Mouse (Mus musculus) brain, embryonic 14.5 days (tissue): ENCODE measurements around the gene Eid3. TPM values are rescaled to one million over a fixed set of nuclear protein-coding genes. Genes with fewer than 3 reads are reported as not detected.

Source experiments
- DNase-seq: peaks from one replicate; pipeline ENCODE4 v3.0.0-alpha.2; 2011; ENCODE audit warnings: low read depth
- CTCF ChIP-seq: fragments of 200-500 bp; IDR thresholded peaks from 2 replicates; pipeline ENCODE4 v1.5.1; 2012; ENCODE audit warnings: inconsistent platforms, mild to moderate bottlenecking, moderate library complexity, borderline replicate concordance; ENCODE audit not compliant: insufficient read depth, insufficient read length; ENCODE audit errors: extremely low read depth
- POLR2A ChIP-seq: fragments of 200-500 bp; IDR thresholded peaks from 2 replicates; pipeline ENCODE4 v1.6.1; 2012; ENCODE audit warnings: mild to moderate bottlenecking, inconsistent platforms, borderline replicate concordance; ENCODE audit not compliant: poor library complexity, insufficient read depth, insufficient read length, severe bottlenecking; ENCODE audit errors: extremely low read depth
- polyA plus RNA-seq: library from polyadenylated mRNA; depleted of rRNA; stranded (reverse); fragments of >200 nt; gene quantifications from 2 replicates; pipeline ENCODE4 v1.2.3, GENCODE M21; 2012; rRNA removed

The Eid3 gene
- 0.57 and 1.2 TPM in 2 replicates for polyA plus RNA-seq

- no peak for DNase-seq
- no peak for TF ChIP-seq POLR2A
- TF ChIP-seq CTCF = no peak
Observed at GRCm38 (mm10) chr10:82866356-82866755, at the start of gene Eid3. Gene Eid3 (plus strand): TSS chr10:82866626.

GRCm38 (mm10) chr10:82817514-82817913 lies 48.9 kb upstream of the Eid3 start:
- DNase-seq = peak; percentile 52
- no peak for TF ChIP-seq CTCF
- TF ChIP-seq POLR2A = no peak

GRCm38 (mm10) chr10:82817936-82818335 lies 48.5 kb upstream of the Eid3 start:
- DNase-seq = no peak
- no peak for TF ChIP-seq POLR2A
- no peak for TF ChIP-seq CTCF

GRCm38 (mm10) chr10:82818661-82819060 lies 47.8 kb upstream of the Eid3 start:
- no peak for TF ChIP-seq CTCF
- TF ChIP-seq POLR2A = no peak
- DNase-seq = no peak

GRCm38 (mm10) chr10:82823108-82823778 lies 43.2 kb upstream of the Eid3 start:
- peak; percentile 65 for DNase-seq
- TF ChIP-seq POLR2A (no peak), CTCF (no peak)

- peak; percentile 19 for DNase-seq
- TF ChIP-seq POLR2A (no peak), CTCF (no peak)
Observed at GRCm38 (mm10) chr10:82823779-82824177, 42.6 kb upstream of the Eid3 start.

GRCm38 (mm10) chr10:82824541-82824940 lies 41.9 kb upstream of the Eid3 start:
- no peak for DNase-seq
- TF ChIP-seq CTCF (no peak), POLR2A (no peak)

GRCm38 (mm10) chr10:82826516-82826915 lies 39.9 kb upstream of the Eid3 start:
- no peak for TF ChIP-seq POLR2A
- TF ChIP-seq CTCF = no peak
- DNase-seq = peak; percentile 82

- DNase-seq = no peak
Observed at GRCm38 (mm10) chr10:82833926-82834325, 32.5 kb upstream of the Eid3 start, which contains the start of gene Txnrd1. Gene Txnrd1 (plus strand): TSS chr10:82833951.

GRCm38 (mm10) chr10:82835898-82836297 lies 30.5 kb upstream of the Eid3 start:
- no peak for DNase-seq
- TF ChIP-seq CTCF (no peak), POLR2A (no peak)

More at GRCm38 (mm10) chr10:82833926-82834325, 32.5 kb upstream of the Eid3 start, which contains the start of gene Txnrd1:
- no peak for TF ChIP-seq POLR2A
- TF ChIP-seq CTCF = no peak

- DNase-seq = no peak
- TF ChIP-seq CTCF (no peak), POLR2A (no peak)
Observed at GRCm38 (mm10) chr10:82838390-82838789, 28.0 kb upstream of the Eid3 start.

- DNase-seq = no peak
Observed at GRCm38 (mm10) chr10:82844090-82844489, 22.3 kb upstream of the Eid3 start.

More at GRCm38 (mm10) chr10:82844090-82844489, 22.3 kb upstream of the Eid3 start:
- TF ChIP-seq CTCF (no peak), POLR2A (no peak)
